8 mouse cellular contexts compared by ENCODE assay signal in genomic region chr11:101640857-101641709, GRCm38 (mm10). TPM values are rescaled to one million over a fixed set of nuclear protein-coding genes. Genes with fewer than 3 reads are reported as not detected.
DNase-seq lines count a peak whose midpoint lies in the region; ATAC-seq and TF ChIP-seq lines count a peak whose summit lies in the region.
"Not testable (repeated sequence)": the region's sequence is repeated elsewhere in the genome, so short reads cannot be mapped to it uniquely, and the experiment has no call there.

No protein-coding gene starts in this region.

- TF ChIP-seq POLR2A in liver, adult 2 months (IDR thresholded peaks at IDR 0.05; ENCODE audit: extremely low read depth, insufficient read depth, low read length) = peak; percentile 53; the same call in 1 of the 2 replicates

- H3K9ac ChIP-seq in heart, embryonic 12.5 days = peak overlapping the region; percentile 55
- peak overlapping the region; percentile 63 for H3K9ac ChIP-seq in kidney, embryonic 16.5 days (replicated peaks; ENCODE audit: low read length)
- H3K9ac ChIP-seq in liver, adult 2 months (ENCODE audit: low read depth, low read length) = peak overlapping the region; percentile 76

- peak overlapping the region; percentile 83 for H3K27ac ChIP-seq in heart, embryonic 12.5 days (ENCODE audit: poor library complexity, severe bottlenecking)
- H3K27ac ChIP-seq in kidney, embryonic 16.5 days (ENCODE audit: low read length) = peak overlapping the region; percentile 78; the same call in 1 of the 2 replicates
- peak overlapping the region; percentile 69 for H3K27ac ChIP-seq in liver, adult 2 months (replicated peaks; ENCODE audit: insufficient read depth, low read depth, low read length)

- H3K27me3 ChIP-seq in erythroblast, embryonic 14.5 days (ENCODE audit: control insufficient read depth); heart, embryonic 12.5 days (replicated peaks); kidney, embryonic 16.5 days (ENCODE audit: insufficient read depth, low read length); liver, adult 2 months (ENCODE audit: control insufficient read depth, insufficient read depth, low read length): not testable (repeated sequence)

- peak overlapping the region; percentile 50 for H3K4me3 ChIP-seq in erythroblast, embryonic 14.5 days (replicated peaks)
- peak overlapping the region; percentile 41 for H3K4me3 ChIP-seq in heart, embryonic 12.5 days
- H3K4me3 ChIP-seq in kidney, embryonic 16.5 days (ENCODE audit: low read length) = peak overlapping the region; percentile 39
- H3K4me3 ChIP-seq in liver, adult 2 months (ENCODE audit: insufficient read depth, low read depth, low read length) = peak overlapping the region; percentile 40; the same call in 1 of the 2 replicates

- H3K36me3 ChIP-seq in erythroblast, embryonic 14.5 days (ENCODE audit: control insufficient read depth); heart, embryonic 12.5 days; kidney, embryonic 16.5 days (ENCODE audit: insufficient read depth, low read length); liver, adult 2 months (ENCODE audit: control insufficient read depth, insufficient read depth, low read length): not testable (repeated sequence)

- 5% methylated on average over 52 of the region's 53 CpGs for WGBS in heart, embryonic 12.5 days
- 4% methylated on average over 48 of the region's 53 CpGs for WGBS in kidney, embryonic 16.5 days
- WGBS in liver, adult 2 months = 7% methylated on average over 53 of the region's 53 CpGs

- not testable (repeated sequence) for TF ChIP-seq CTCF in liver, adult 2 months (IDR thresholded peaks at IDR 0.05; ENCODE audit: low read depth, low read length)

- not testable (repeated sequence) for H3K79me2 ChIP-seq in liver, adult 2 months (ENCODE audit: control insufficient read depth, insufficient read depth, low read length)

- H3K4me2 ChIP-seq in heart, embryonic 12.5 days = peak overlapping the region; percentile 62
- H3K4me2 ChIP-seq in kidney, embryonic 16.5 days (replicated peaks; ENCODE audit: low read depth, low read length) = peak overlapping the region; percentile 51

- peak; percentile 85 for DNase-seq in A20 (ENCODE audit: low read depth, low spot score)
- peak; percentile 89 for DNase-seq in brain, adult 2 months (ENCODE audit: low read depth, low spot score)
- DNase-seq in liver, adult 2 months (ENCODE audit: extremely low read depth, low read depth, low spot score) = peak; percentile 65
- peak; percentile 67 to 71 for DNase-seq in spleen, postnatal 36 days (ENCODE audit: low spot score in 2 of 2)

- peaks cover 18% of the 10 kb centered on the region for H3K4me1 ChIP-seq in erythroblast, embryonic 14.5 days (ENCODE audit: control insufficient read depth)
- not testable (repeated sequence) for H3K4me1 ChIP-seq in heart, embryonic 12.5 days (replicated peaks); kidney, embryonic 16.5 days (ENCODE audit: insufficient read depth, low read length); liver, adult 2 months (ENCODE audit: control insufficient read depth, insufficient read depth, low read length)

- peak; percentile 81 for ATAC-seq in heart, embryonic 12.5 days (ENCODE audit: insufficient number of reproducible peaks, low FRiP score)
- ATAC-seq in kidney, embryonic 16.5 days (ENCODE audit: low FRiP score, low TSS enrichment) = peak; percentile 64
- peak; percentile 62 for ATAC-seq in monocyte, adult 5-6 weeks (replicated peaks; ENCODE audit: insufficient number of reproducible peaks, low FRiP score, low TSS enrichment, poor library complexity, severe bottlenecking)

- H3K9me3 ChIP-seq in erythroblast, embryonic 14.5 days (ENCODE audit: control insufficient read depth, low read length); heart, embryonic 12.5 days (replicated peaks); kidney, embryonic 16.5 days (ENCODE audit: low read length): not testable (repeated sequence)

RNA-seq across cellular contexts. Expression of gene Rdm1, which starts 14.1 kb away (rescaled TPM):
- polyA plus RNA-seq in erythroblast, embryonic 14.5 days (2012) = 1.4 and 2.2 TPM in 2 replicates
- polyA plus RNA-seq in heart, embryonic 12.5 days (2016; fragmentation: Nextera tagmentation; extraction: Ambion mirVana) = 28.3 and 36.2 TPM in 2 replicates
- polyA plus RNA-seq in kidney, embryonic 16.5 days (2015; fragmentation: Nextera tagmentation; extraction: Ambion mirVana) = 41.7 and 43.1 TPM in 2 replicates
- 10.3 and 12.9 TPM in 2 replicates for total RNA-seq in liver, adult 2 months (2014; rRNA removed)
- polyA plus RNA-seq in liver, adult 2 months (2012; rRNA removed) = 12.1 and 12.4 TPM in 2 replicates
- total RNA-seq in monocyte, adult 5-6 weeks (2017) = 9.4 to 22.4 TPM (median 18.2 TPM) in 3 replicates

RNA-seq across cellular contexts. Expression of gene Arl4d, which starts 24.3 kb away (rescaled TPM):
- polyA plus RNA-seq in erythroblast, embryonic 14.5 days (2012) = 0.04 and 0.13 TPM in 2 replicates
- polyA plus RNA-seq in heart, embryonic 12.5 days (2016; fragmentation: Nextera tagmentation; extraction: Ambion mirVana) = 10.0 and 10.3 TPM in 2 replicates
- 5.1 and 6.4 TPM in 2 replicates for polyA plus RNA-seq in kidney, embryonic 16.5 days (2015; fragmentation: Nextera tagmentation; extraction: Ambion mirVana)
- total RNA-seq in liver, adult 2 months (2014; rRNA removed) = 55.4 and 87.9 TPM in 2 replicates
- 21.0 and 22.4 TPM in 2 replicates for polyA plus RNA-seq in liver, adult 2 months (2012; rRNA removed)
- total RNA-seq in monocyte, adult 5-6 weeks (2017) = 19.6 to 120 TPM (median 27.2 TPM) in 3 replicates

RNA-seq across cellular contexts. Expression of gene Gm11634, which starts 42.0 kb away (rescaled TPM):
- not detected in 2 replicates for polyA plus RNA-seq in erythroblast, embryonic 14.5 days (2012)
- polyA plus RNA-seq in heart, embryonic 12.5 days (2016; fragmentation: Nextera tagmentation; extraction: Ambion mirVana) = not detected in 2 replicates
- not detected in 2 replicates for polyA plus RNA-seq in kidney, embryonic 16.5 days (2015; fragmentation: Nextera tagmentation; extraction: Ambion mirVana)
- not detected in 2 replicates for total RNA-seq in liver, adult 2 months (2014; rRNA removed)
- not detected in 2 replicates for polyA plus RNA-seq in liver, adult 2 months (2012; rRNA removed)
- total RNA-seq in monocyte, adult 5-6 weeks (2017) = not detected in 3 replicates

RNA-seq across cellular contexts. Expression of gene Tmem106a, which starts 59.0 kb away (rescaled TPM):
- polyA plus RNA-seq in erythroblast, embryonic 14.5 days (2012) = 0.05 TPM in 1 of 2 replicates, not detected in the other
- polyA plus RNA-seq in heart, embryonic 12.5 days (2016; fragmentation: Nextera tagmentation; extraction: Ambion mirVana) = 4.0 and 4.5 TPM in 2 replicates
- polyA plus RNA-seq in kidney, embryonic 16.5 days (2015; fragmentation: Nextera tagmentation; extraction: Ambion mirVana) = 7.0 and 8.2 TPM in 2 replicates
- 6.4 and 7.7 TPM in 2 replicates for total RNA-seq in liver, adult 2 months (2014; rRNA removed)
- polyA plus RNA-seq in liver, adult 2 months (2012; rRNA removed) = 15.2 and 23.1 TPM in 2 replicates
- 10.7 to 18.1 TPM (median 15.4 TPM) in 3 replicates for total RNA-seq in monocyte, adult 5-6 weeks (2017)

Comparison
In these comparisons a context has a peak if more than half of its experiments do, and no peak if none do; other contexts are left out.
1. Peak in every context shown above with its lines: DNase-seq, ATAC-seq, H3K4me3 ChIP-seq and H3K27ac ChIP-seq.